Mouse (Mus musculus) stomach, embryonic 14.5 days (tissue): Measurements from ENCODE around the gene Plppr3. TPM values are rescaled to one million over a fixed set of nuclear protein-coding genes. Genes with fewer than 3 reads are reported as not detected.

Source experiments
- ATAC-seq: fragments of 200-750 bp; cut with Nextera tagmentation; 2 replicates; pipeline ENCODE4 v1.8.0; 2017; ENCODE audit warnings: low read depth, moderate TSS enrichment; ENCODE audit not compliant: insufficient number of reproducible peaks, insufficient read depth, low FRiP score
- H3K27ac ChIP-seq: fragments of 300-500 bp; sonication (generic); 2 replicates; pipeline ENCODE4 v1.5.1; 2014; ENCODE audit warnings: mild to moderate bottlenecking, low read length, moderate library complexity, mixed read lengths
- H3K27me3 ChIP-seq: fragments of 300-500 bp; sonication (generic); 2 replicates; pipeline ENCODE4 v1.6.1; 2014; ENCODE audit warnings: low read length, control low read depth, mixed read lengths; ENCODE audit not compliant: control insufficient read depth, insufficient read depth
- H3K36me3 ChIP-seq: fragments of 300-500 bp; sonication (generic); 2 replicates; pipeline ENCODE4 v1.6.1; 2014; ENCODE audit warnings: mild to moderate bottlenecking, control low read depth, low read length, moderate library complexity, mixed read lengths; ENCODE audit not compliant: control insufficient read depth, insufficient read depth
- H3K4me1 ChIP-seq: fragments of 300-500 bp; sonication (generic); 2 replicates; pipeline ENCODE4 v1.6.1; 2014; ENCODE audit warnings: low read length, control low read depth, mixed read lengths; ENCODE audit not compliant: control insufficient read depth, insufficient read depth
- H3K4me2 ChIP-seq: fragments of 300-500 bp; sonication (generic); replicated peaks from 2 replicates; pipeline ENCODE4 v1.6.1; 2014; ENCODE audit warnings: low read depth, low read length, control low read depth
- H3K4me3 ChIP-seq: fragments of 300-500 bp; sonication (generic); 2 replicates; pipeline ENCODE4 v1.5.1; 2014; ENCODE audit warnings: low read depth, low read length, control low read depth
- H3K9ac ChIP-seq: fragments of 300-500 bp; sonication (generic); replicated peaks from 2 replicates; pipeline ENCODE4 v1.6.1; 2014; ENCODE audit warnings: low read depth, mild to moderate bottlenecking, control low read depth, low read length, moderate library complexity, mixed read lengths
- H3K9me3 ChIP-seq: fragments of 300-500 bp; sonication (generic); 2 replicates; pipeline ENCODE4 v1.6.1; 2016; ENCODE audit warnings: low read depth, low read length, control low read depth; ENCODE audit not compliant: control insufficient read depth
- WGBS: fragments of 180-500 bp; shearing (Covaris S2); extraction: QIAGEN DNeasy Blood & Tissue Kit; methylation state at CpG from one replicate; pipeline ENCODE4 v1.1.7; 2014; 5-methylcytosine and 5-hydroxymethylcytosine counted together
- polyA plus RNA-seq: library from polyadenylated mRNA; unstranded; fragments of >200 nt; fragmentation: Nextera tagmentation; extraction: Ambion mirVana; gene quantifications from 2 replicates; pipeline ENCODE4 v1.2.1, GENCODE M21; 2014

Gene Plppr3
- polyA plus RNA-seq, 1 experiment from 2014 or later, result 51.7 TPM

GRCm38 (mm10) chr10:79879527-79879926 is 5.1 kb upstream of the Plppr3 start:
- H3K9ac ChIP-seq, result no peak overlapping the region
- H3K4me2 ChIP-seq, result no peak overlapping the region
- ATAC-seq, result no peak
- no peak overlapping the region for H3K4me3 ChIP-seq
- no peak overlapping the region for H3K27ac ChIP-seq
- 31% methylated on average over 3 of the region's 3 CpGs for WGBS
- H3K27me3 ChIP-seq, result no peaks in the 10 kb centered on the region
- no peaks in the 10 kb centered on the region for H3K9me3 ChIP-seq
- H3K36me3 ChIP-seq, result no peaks in the 10 kb centered on the region
- peaks cover 25% of the 10 kb centered on the region for H3K4me1 ChIP-seq

- ATAC-seq, result no peak
- no peaks in the 10 kb centered on the region for H3K27me3 ChIP-seq
- no peak overlapping the region for H3K4me2 ChIP-seq
- WGBS, result 64% methylated on average over 12 of the region's 12 CpGs
- peaks cover 36% of the 10 kb centered on the region for H3K4me1 ChIP-seq
- H3K9ac ChIP-seq, result no peak overlapping the region
- H3K9me3 ChIP-seq, result no peaks in the 10 kb centered on the region
- H3K36me3 ChIP-seq, result no peaks in the 10 kb centered on the region
- no peak overlapping the region for H3K27ac ChIP-seq
- H3K4me3 ChIP-seq, result no peak overlapping the region
Measured at GRCm38 (mm10) chr10:79877757-79878156, 3.3 kb upstream of the Plppr3 start.

GRCm38 (mm10) chr10:79877174-79877573 is 2.7 kb upstream of the Plppr3 start:
- Histone ChIP-seq H3K27ac (no peak overlapping the region), H3K4me2 (no peak overlapping the region), H3K9me3 (no peaks in the 10 kb centered on the region), H3K4me3 (no peak overlapping the region), H3K27me3 (no peaks in the 10 kb centered on the region), H3K9ac (no peak overlapping the region), H3K36me3 (no peaks in the 10 kb centered on the region), H3K4me1 (peaks cover 31% of the 10 kb centered on the region)
- ATAC-seq, result no peak
- WGBS, result 53% methylated on average over 1 of the region's 1 CpGs

- WGBS, result 1% methylated on average over 26 of the region's 26 CpGs
- Histone ChIP-seq H3K36me3 (no peaks in the 10 kb centered on the region), H3K4me2 (peak overlapping the region; percentile 92), H3K27ac (peak overlapping the region; percentile 58; the same call in 1 of the 2 replicates), H3K4me3 (peak overlapping the region; percentile 76), H3K4me1 (peaks cover 18% of the 10 kb centered on the region), H3K9ac (peak overlapping the region; percentile 82), H3K27me3 (no peaks in the 10 kb centered on the region), H3K9me3 (no peaks in the 10 kb centered on the region)
- ATAC-seq, result no peak
Measured at GRCm38 (mm10) chr10:79873715-79874289, 632 bp downstream of the Plppr3 start.

- Histone ChIP-seq H3K4me1 (peaks cover 18% of the 10 kb centered on the region), H3K27ac (no peak overlapping the region), H3K4me2 (peak overlapping the region; percentile 92), H3K4me3 (peak overlapping the region; percentile 76), H3K9me3 (no peaks in the 10 kb centered on the region), H3K9ac (peak overlapping the region; percentile 82), H3K36me3 (no peaks in the 10 kb centered on the region), H3K27me3 (no peaks in the 10 kb centered on the region)
- 11% methylated on average over 6 of the region's 6 CpGs for WGBS
- no peak for ATAC-seq
Measured at GRCm38 (mm10) chr10:79873313-79873712, 1.1 kb downstream of the Plppr3 start.

GRCm38 (mm10) chr10:79872862-79873261 is 1.6 kb downstream of the Plppr3 start:
- 55% methylated on average over 3 of the region's 3 CpGs for WGBS
- Histone ChIP-seq H3K27ac (no peak overlapping the region), H3K4me3 (peak overlapping the region; percentile 76; the same call in 1 of the 2 replicates), H3K36me3 (no peaks in the 10 kb centered on the region), H3K4me2 (peak overlapping the region; percentile 92), H3K9me3 (no peaks in the 10 kb centered on the region), H3K4me1 (peaks cover 18% of the 10 kb centered on the region), H3K27me3 (no peaks in the 10 kb centered on the region), H3K9ac (0 out of 2 replicates have a peak overlapping the region, but pooled peaks have one; percentile 82)
- ATAC-seq, result no peak

- no peak overlapping the region for H3K27ac ChIP-seq
- peaks cover 2% of the 10 kb centered on the region; the same call in 1 of the 2 replicates for H3K36me3 ChIP-seq
- peaks cover 18% of the 10 kb centered on the region for H3K4me1 ChIP-seq
- H3K9me3 ChIP-seq, result no peaks in the 10 kb centered on the region
- H3K9ac ChIP-seq, result no peak overlapping the region
- H3K27me3 ChIP-seq, result no peaks in the 10 kb centered on the region
- H3K4me3 ChIP-seq, result no peak overlapping the region
- WGBS, result 92% methylated on average over 8 of the region's 8 CpGs
- H3K4me2 ChIP-seq, result no peak overlapping the region
- ATAC-seq, result no peak
Measured at GRCm38 (mm10) chr10:79871845-79872244, 2.6 kb downstream of the Plppr3 start.

GRCm38 (mm10) chr10:79866601-79867000 is 7.8 kb downstream of the Plppr3 start:
- Histone ChIP-seq H3K27ac (no peak overlapping the region), H3K9ac (no peak overlapping the region), H3K9me3 (no peaks in the 10 kb centered on the region), H3K36me3 (peaks cover 45% of the 10 kb centered on the region), H3K4me3 (no peak overlapping the region), H3K4me1 (0 out of 2 replicates have a peak, but pooled peaks cover 2% of the 10 kb centered on the region), H3K4me2 (no peak overlapping the region), H3K27me3 (no peaks in the 10 kb centered on the region)
- WGBS, result 75% methylated on average over 11 of the region's 11 CpGs
- ATAC-seq, result no peak

GRCm38 (mm10) chr10:79865801-79866295 is 8.6 kb downstream of the Plppr3 start:
- no peak for ATAC-seq
- no peak overlapping the region for H3K9ac ChIP-seq
- peaks cover 53% of the 10 kb centered on the region for H3K36me3 ChIP-seq

More at GRCm38 (mm10) chr10:79865801-79866295, 8.6 kb downstream of the Plppr3 start:
- WGBS, result 70% methylated on average over 19 of the region's 19 CpGs
- H3K4me1 ChIP-seq, result 0 out of 2 replicates have a peak, but pooled peaks cover 2% of the 10 kb centered on the region
- H3K27ac ChIP-seq, result no peak overlapping the region
- H3K4me2 ChIP-seq, result no peak overlapping the region
- no peaks in the 10 kb centered on the region for H3K9me3 ChIP-seq
- H3K4me3 ChIP-seq, result no peak overlapping the region
- H3K27me3 ChIP-seq, result no peaks in the 10 kb centered on the region
